Mouse (Mus musculus): ENCODE results near the gene Nalcn. TPM values are rescaled to one million over a fixed set of nuclear protein-coding genes. Genes with fewer than 3 reads are reported as not detected.
A peak's percentile ranks its signal among the peaks of the same experiment; 100 is the strongest.

Nalcn gene
- polyA plus RNA-seq, 1 experiment from 2014 or later: 14.1 TPM

GRCm38 (mm10) chr14:123533000-123533399 is 93.9 kb downstream of the Nalcn start:
- 76% methylated on average over 1 of the region's 1 CpGs for WGBS
- Histone ChIP-seq H3K27me3 (replicated peaks; ENCODE audit: control insufficient read depth, insufficient read depth, low read length) (no peaks in the 10 kb centered on the region), H3K4me1 (ENCODE audit: control insufficient read depth, insufficient read depth, low read depth, low read length) (no peaks in the 10 kb centered on the region), H3K9me3 (ENCODE audit: control insufficient read depth, low read length) (no peaks in the 10 kb centered on the region), H3K4me2 (ENCODE audit: low read length) (no peak overlapping the region), H3K9ac (ENCODE audit: low read depth, low read length) (no peak overlapping the region), H3K4me3 (ENCODE audit: low read length) (no peak overlapping the region), H3K27ac (ENCODE audit: low read depth, low read length) (no peak overlapping the region), H3K36me3 (ENCODE audit: control insufficient read depth, insufficient read depth, low read length) (no peaks in the 10 kb centered on the region)
- no peak for ATAC-seq

GRCm38 (mm10) chr14:123531271-123531670 is 95.7 kb downstream of the Nalcn start:
- H3K9ac ChIP-seq (ENCODE audit: low read depth, low read length): no peak overlapping the region
- no peak overlapping the region for H3K4me2 ChIP-seq (ENCODE audit: low read length)
- no peak overlapping the region for H3K27ac ChIP-seq (ENCODE audit: low read depth, low read length)
- no peaks in the 10 kb centered on the region for H3K4me1 ChIP-seq (ENCODE audit: control insufficient read depth, insufficient read depth, low read depth, low read length)
- no peaks in the 10 kb centered on the region for H3K27me3 ChIP-seq (replicated peaks; ENCODE audit: control insufficient read depth, insufficient read depth, low read length)
- no peaks in the 10 kb centered on the region for H3K9me3 ChIP-seq (ENCODE audit: control insufficient read depth, low read length)
- H3K4me3 ChIP-seq (ENCODE audit: low read length): no peak overlapping the region
- H3K36me3 ChIP-seq (ENCODE audit: control insufficient read depth, insufficient read depth, low read length): no peaks in the 10 kb centered on the region
- no peak for ATAC-seq
- 14% methylated on average over 1 of the region's 1 CpGs for WGBS

- Histone ChIP-seq H3K4me1 (ENCODE audit: control insufficient read depth, insufficient read depth, low read depth, low read length) (no peaks in the 10 kb centered on the region), H3K27ac (ENCODE audit: low read depth, low read length) (no peak overlapping the region), H3K9me3 (ENCODE audit: control insufficient read depth, low read length) (no peaks in the 10 kb centered on the region), H3K27me3 (replicated peaks; ENCODE audit: control insufficient read depth, insufficient read depth, low read length) (no peaks in the 10 kb centered on the region), H3K9ac (ENCODE audit: low read depth, low read length) (no peak overlapping the region), H3K4me2 (ENCODE audit: low read length) (no peak overlapping the region), H3K4me3 (ENCODE audit: low read length) (no peak overlapping the region), H3K36me3 (ENCODE audit: control insufficient read depth, insufficient read depth, low read length) (no peaks in the 10 kb centered on the region)
- no peak for ATAC-seq
Measured at GRCm38 (mm10) chr14:123529143-123529542, 97.8 kb downstream of the Nalcn start.

DNA sequence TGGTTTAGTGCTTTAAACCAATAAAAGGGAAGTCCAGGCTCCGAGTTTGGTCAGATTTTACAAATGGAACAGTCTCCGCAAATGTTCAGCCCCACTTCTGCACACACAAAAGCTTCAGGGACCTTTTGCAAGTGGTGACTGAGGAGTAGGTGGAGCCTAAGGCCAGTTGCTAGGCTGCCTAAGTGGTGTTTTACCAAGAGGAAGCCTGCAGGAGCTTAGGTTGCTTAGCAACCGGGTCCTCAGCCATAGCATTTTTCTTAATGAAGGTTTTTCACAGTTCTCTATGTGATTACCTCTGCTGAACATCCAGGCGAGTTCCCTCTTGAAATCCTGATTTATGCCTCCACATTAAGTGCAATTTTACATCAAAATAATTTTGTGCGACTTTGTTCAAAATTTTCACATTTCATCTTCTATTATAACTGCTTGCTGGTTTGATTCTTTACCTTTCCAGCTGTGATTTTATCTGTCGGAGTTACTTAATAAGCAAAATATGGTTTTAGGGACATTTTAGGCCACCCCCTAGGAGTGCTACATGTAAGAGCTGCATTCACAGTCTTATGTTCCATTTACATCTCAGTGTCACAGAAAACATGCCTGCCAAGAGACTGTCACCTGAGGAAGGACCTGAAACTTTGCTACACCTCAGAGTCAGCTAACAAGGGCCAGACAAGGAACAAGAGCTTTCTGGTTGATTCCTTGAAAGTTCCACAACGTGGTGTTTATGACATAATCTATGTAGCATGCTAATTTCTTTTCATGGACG is 113.4 kb downstream of the Nalcn start:
- Histone ChIP-seq H3K4me1 (ENCODE audit: control insufficient read depth, insufficient read depth, low read depth, low read length) (peaks cover 4% of the 10 kb centered on the region), H3K9me3 (ENCODE audit: control insufficient read depth, low read length) (no peaks in the 10 kb centered on the region), H3K27ac (ENCODE audit: low read depth, low read length) (peak overlapping the region; percentile 70), H3K4me3 (ENCODE audit: low read length) (no peak overlapping the region), H3K4me2 (ENCODE audit: low read length) (peak overlapping the region; percentile 24), H3K9ac (ENCODE audit: low read depth, low read length) (no peak overlapping the region), H3K27me3 (replicated peaks; ENCODE audit: control insufficient read depth, insufficient read depth, low read length) (no peaks in the 10 kb centered on the region), H3K36me3 (ENCODE audit: control insufficient read depth, insufficient read depth, low read length) (no peaks in the 10 kb centered on the region)
- WGBS: 18% methylated on average over 8 of the region's 8 CpGs
- peak; percentile 98 for ATAC-seq

GRCm38 (mm10) chr14:123512923-123513322 is 114.0 kb downstream of the Nalcn start:
- Histone ChIP-seq H3K9ac (ENCODE audit: low read depth, low read length) (no peak overlapping the region), H3K4me3 (ENCODE audit: low read length) (no peak overlapping the region), H3K4me2 (ENCODE audit: low read length) (no peak overlapping the region; the same call in 1 of the 2 replicates), H3K27me3 (replicated peaks; ENCODE audit: control insufficient read depth, insufficient read depth, low read length) (no peaks in the 10 kb centered on the region), H3K36me3 (ENCODE audit: control insufficient read depth, insufficient read depth, low read length) (no peaks in the 10 kb centered on the region), H3K27ac (ENCODE audit: low read depth, low read length) (peak overlapping the region; percentile 70), H3K4me1 (ENCODE audit: control insufficient read depth, insufficient read depth, low read depth, low read length) (peaks cover 4% of the 10 kb centered on the region), H3K9me3 (ENCODE audit: control insufficient read depth, low read length) (no peaks in the 10 kb centered on the region)
- ATAC-seq: peak; percentile 22; the same call in 1 of the 2 replicates
- WGBS: 37% methylated on average over 2 of the region's 2 CpGs

GRCm38 (mm10) chr14:123495544-123495943 is 131.4 kb downstream of the Nalcn start:
- Histone ChIP-seq H3K9ac (ENCODE audit: low read depth, low read length) (no peak overlapping the region), H3K9me3 (ENCODE audit: control insufficient read depth, low read length) (0 out of 2 replicates have a peak, but pooled peaks cover 2% of the 10 kb centered on the region), H3K36me3 (ENCODE audit: control insufficient read depth, insufficient read depth, low read length) (no peaks in the 10 kb centered on the region), H3K4me2 (ENCODE audit: low read length) (no peak overlapping the region), H3K4me3 (ENCODE audit: low read length) (no peak overlapping the region), H3K4me1 (ENCODE audit: control insufficient read depth, insufficient read depth, low read depth, low read length) (no peaks in the 10 kb centered on the region), H3K27me3 (replicated peaks; ENCODE audit: control insufficient read depth, insufficient read depth, low read length) (no peaks in the 10 kb centered on the region), H3K27ac (ENCODE audit: low read depth, low read length) (no peak overlapping the region)
- ATAC-seq: no peak

GRCm38 (mm10) chr14:123488575-123489207 is 138.3 kb downstream of the Nalcn start:
- Histone ChIP-seq H3K36me3 (ENCODE audit: control insufficient read depth, insufficient read depth, low read length) (no peaks in the 10 kb centered on the region), H3K4me2 (ENCODE audit: low read length) (no peak overlapping the region), H3K4me1 (ENCODE audit: control insufficient read depth, insufficient read depth, low read depth, low read length) (no peaks in the 10 kb centered on the region), H3K9me3 (ENCODE audit: control insufficient read depth, low read length) (no peaks in the 10 kb centered on the region), H3K4me3 (ENCODE audit: low read length) (no peak overlapping the region), H3K9ac (ENCODE audit: low read depth, low read length) (no peak overlapping the region), H3K27me3 (replicated peaks; ENCODE audit: control insufficient read depth, insufficient read depth, low read length) (no peaks in the 10 kb centered on the region), H3K27ac (ENCODE audit: low read depth, low read length) (no peak overlapping the region)
- ATAC-seq: no peak
- WGBS: 47% methylated on average over 1 of the region's 1 CpGs

- no peaks in the 10 kb centered on the region for H3K4me1 ChIP-seq (ENCODE audit: control insufficient read depth, insufficient read depth, low read depth, low read length)
- WGBS: 64% methylated on average over 1 of the region's 1 CpGs
- peaks cover 5% of the 10 kb centered on the region; the same call in 1 of the 2 replicates for H3K36me3 ChIP-seq (ENCODE audit: control insufficient read depth, insufficient read depth, low read length)
- H3K4me3 ChIP-seq (ENCODE audit: low read length): no peak overlapping the region
- no peak overlapping the region for H3K27ac ChIP-seq (ENCODE audit: low read depth, low read length)
- no peak for ATAC-seq
- no peak overlapping the region for H3K9ac ChIP-seq (ENCODE audit: low read depth, low read length)
- no peak overlapping the region for H3K4me2 ChIP-seq (ENCODE audit: low read length)
- no peaks in the 10 kb centered on the region for H3K27me3 ChIP-seq (replicated peaks; ENCODE audit: control insufficient read depth, insufficient read depth, low read length)
- H3K9me3 ChIP-seq (ENCODE audit: control insufficient read depth, low read length): peaks cover 4% of the 10 kb centered on the region
Measured at GRCm38 (mm10) chr14:123462026-123462425, 164.9 kb downstream of the Nalcn start.

DNA sequence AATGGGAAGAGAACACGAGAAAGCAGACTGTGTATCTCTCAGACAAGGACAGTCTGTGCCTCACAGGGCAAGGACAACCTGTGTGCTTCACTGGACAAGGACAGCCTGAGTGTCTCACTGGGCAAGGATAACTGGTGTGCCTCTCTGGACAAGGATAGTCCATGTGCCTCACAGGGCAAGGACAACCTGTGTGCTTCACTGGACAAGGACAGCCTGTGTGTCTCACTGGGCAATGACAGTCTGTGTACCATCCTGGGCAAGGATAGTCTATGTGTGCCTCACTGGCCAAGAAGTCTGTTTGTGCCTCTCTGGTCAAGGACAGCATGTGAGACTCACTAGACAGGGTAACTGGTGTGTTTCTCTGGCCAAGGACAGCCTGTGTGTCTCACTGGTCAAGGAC is 180.9 kb downstream of the Nalcn start:
- H3K4me3 ChIP-seq (ENCODE audit: low read length): no peak overlapping the region
- H3K27me3 ChIP-seq (replicated peaks; ENCODE audit: control insufficient read depth, insufficient read depth, low read length): no peaks in the 10 kb centered on the region
- no peaks in the 10 kb centered on the region for H3K9me3 ChIP-seq (ENCODE audit: control insufficient read depth, low read length)
- H3K27ac ChIP-seq (ENCODE audit: low read depth, low read length): no peak overlapping the region
- no peak for ATAC-seq
- no peaks in the 10 kb centered on the region for H3K36me3 ChIP-seq (ENCODE audit: control insufficient read depth, insufficient read depth, low read length)
- no peak overlapping the region for H3K9ac ChIP-seq (ENCODE audit: low read depth, low read length)
- no peak overlapping the region for H3K4me2 ChIP-seq (ENCODE audit: low read length)
- 77% methylated on average over 1 of the region's 1 CpGs for WGBS
- H3K4me1 ChIP-seq (ENCODE audit: control insufficient read depth, insufficient read depth, low read depth, low read length): no peaks in the 10 kb centered on the region
